Mouse (Mus musculus): ENCODE results near the gene Scube3.
A peak's percentile ranks its signal among the peaks of the same experiment; 100 is the strongest.

The Scube3 gene

DNA sequence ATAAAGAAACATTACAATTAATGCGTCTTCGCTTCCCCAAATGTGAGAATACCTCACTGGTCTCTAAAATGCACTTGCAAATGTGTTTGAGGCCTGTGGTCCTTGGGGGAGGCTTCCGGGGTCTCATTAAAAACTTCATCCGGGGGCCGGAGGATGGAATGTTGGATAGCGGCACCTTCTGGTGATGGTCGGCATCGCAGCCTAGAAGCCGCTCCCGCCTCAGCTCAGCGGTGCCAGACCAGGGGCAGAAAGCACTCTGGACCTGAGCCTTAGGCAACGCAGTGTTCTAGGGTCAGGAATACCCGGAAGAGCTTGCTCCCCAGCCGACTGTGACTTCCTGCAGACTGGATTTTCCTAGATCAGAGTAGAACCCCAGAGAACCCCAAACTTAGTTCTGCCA is 8.7 kb upstream of the Scube3 start:
- no peak for DNase-seq (ENCODE audit: low spot score)

GRCm38 (mm10) chr17:28135496-28135895 is 6.4 kb upstream of the Scube3 start:
- DNase-seq (ENCODE audit: low spot score): no peak

GRCm38 (mm10) chr17:28136266-28136665 is 5.7 kb upstream of the Scube3 start:
- no peak for DNase-seq (ENCODE audit: low spot score)

- DNase-seq (ENCODE audit: low spot score): no peak
Observed at GRCm38 (mm10) chr17:28138013-28138412, 3.9 kb upstream of the Scube3 start.

- no peak for DNase-seq (ENCODE audit: low spot score)
Observed at GRCm38 (mm10) chr17:28138685-28139084, 3.3 kb upstream of the Scube3 start.

DNA sequence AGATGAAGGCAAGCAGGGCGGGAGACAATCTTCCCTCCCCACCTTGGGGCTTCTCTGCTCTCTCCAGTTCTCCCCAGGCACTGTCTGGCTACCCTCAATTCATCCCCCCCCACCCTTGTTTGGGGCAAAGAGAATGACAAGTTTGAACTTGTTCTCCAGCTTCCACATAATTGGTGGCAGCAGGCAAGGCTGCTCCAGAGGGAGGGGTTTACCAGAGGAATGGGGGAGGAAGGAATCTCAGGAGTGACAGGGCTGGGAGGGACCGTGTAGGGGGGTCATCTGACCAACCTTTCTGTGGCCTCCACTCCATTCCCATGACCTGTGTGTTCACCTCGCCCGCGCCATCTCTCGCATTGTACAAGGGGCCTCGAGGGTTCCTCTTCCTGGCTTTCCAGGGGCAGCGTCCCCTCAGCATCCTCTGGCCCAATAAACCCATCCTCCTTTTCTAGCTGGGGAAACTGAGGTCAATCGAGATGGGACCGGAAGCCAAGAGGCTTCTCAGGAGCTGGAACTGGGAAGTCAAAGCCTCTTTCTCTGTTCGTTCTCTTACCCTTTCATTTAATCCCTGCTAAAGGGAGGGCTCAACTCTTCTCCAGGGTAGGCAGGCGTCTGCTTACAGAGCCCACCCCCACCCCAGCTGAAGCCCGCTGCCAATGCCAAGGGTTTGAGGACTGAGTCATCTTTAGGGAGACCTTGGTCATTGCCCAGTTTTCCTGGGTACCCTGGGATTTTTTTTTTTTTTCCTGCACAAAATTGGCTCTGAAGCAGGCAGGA is 1.3 kb upstream of the Scube3 start:
- DNase-seq (ENCODE audit: low spot score): no peak

DNA sequence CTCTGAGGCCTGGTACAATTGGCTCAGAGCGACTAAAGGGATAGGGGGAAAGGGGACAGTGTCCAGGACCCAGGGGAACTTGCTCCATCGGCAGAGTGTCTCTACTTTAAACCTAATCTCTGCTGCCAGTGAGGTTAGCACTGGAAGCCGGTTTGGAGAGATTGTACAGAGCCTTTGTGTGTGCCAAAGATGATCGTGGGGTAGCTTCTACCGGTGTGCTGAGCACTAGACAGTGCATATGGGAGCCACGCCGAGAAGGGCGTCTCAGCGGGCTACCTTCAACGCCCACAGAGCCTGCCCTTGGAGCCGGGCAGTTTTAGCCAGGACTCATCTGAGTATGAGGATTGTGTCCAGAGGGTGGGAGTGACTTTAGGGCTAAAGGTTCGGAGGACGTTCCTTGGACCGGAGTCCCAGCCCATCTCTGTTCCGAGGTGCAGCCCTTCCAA is 713 bp upstream of the Scube3 start:
- DNase-seq (ENCODE audit: low spot score): no peak

- DNase-seq (ENCODE audit: low spot score): no peak
Observed at GRCm38 (mm10) chr17:28142700-28143610, 1.0 kb downstream of the Scube3 start.

- no peak for DNase-seq (ENCODE audit: low spot score)
Observed at GRCm38 (mm10) chr17:28143751-28144150, 1.8 kb downstream of the Scube3 start.

- no peak for DNase-seq (ENCODE audit: low spot score)
Observed at GRCm38 (mm10) chr17:28144241-28144640, 2.3 kb downstream of the Scube3 start.

DNA sequence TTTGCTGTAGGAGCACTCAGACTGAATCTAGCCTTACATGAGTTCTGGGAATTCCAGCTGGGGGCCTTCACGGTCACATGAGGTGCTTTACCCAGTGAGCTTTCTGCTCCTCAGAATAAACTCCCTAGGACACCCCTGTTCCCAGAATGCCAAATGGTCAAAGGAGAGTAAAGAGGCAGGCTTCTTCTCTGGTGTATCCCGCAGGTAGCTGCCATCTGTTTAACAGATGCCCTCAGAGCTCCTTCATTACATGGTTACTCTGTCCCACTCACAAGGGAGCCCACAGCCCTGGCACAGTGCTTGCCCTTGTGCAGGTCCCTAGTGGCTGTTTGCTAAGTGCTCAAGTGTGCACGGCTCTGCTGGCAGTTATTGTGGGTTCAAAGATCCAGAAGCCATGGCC is 6.3 kb downstream of the Scube3 start:
- DNase-seq (ENCODE audit: low spot score): no peak

DNA sequence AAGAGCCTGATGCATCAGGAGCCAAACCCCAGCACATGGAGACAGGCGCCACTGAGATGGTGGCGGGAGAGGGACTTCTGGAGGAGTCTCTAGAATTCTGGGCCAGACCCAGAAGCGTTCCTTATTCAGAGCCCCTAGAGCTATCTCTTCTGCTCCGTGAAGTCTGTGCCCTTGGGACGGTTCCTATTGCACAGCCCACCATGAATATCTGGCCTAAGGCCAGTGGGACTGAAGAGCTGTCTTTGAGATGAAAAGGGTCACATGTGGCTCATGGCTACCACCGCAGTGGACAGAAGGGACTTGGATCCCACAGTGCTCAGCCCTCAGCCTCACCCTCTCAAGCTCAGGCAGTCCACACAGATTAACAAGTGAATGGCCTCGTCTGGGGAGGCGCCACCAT is 7.8 kb downstream of the Scube3 start:
- no peak for DNase-seq (ENCODE audit: low spot score)

- DNase-seq (ENCODE audit: low spot score): no peak
Observed at GRCm38 (mm10) chr17:28150456-28150855, 8.5 kb downstream of the Scube3 start.

- no peak for DNase-seq (ENCODE audit: low spot score)
Observed at GRCm38 (mm10) chr17:28153095-28153494, 11.2 kb downstream of the Scube3 start.

GRCm38 (mm10) chr17:28154970-28155369 is 13.0 kb downstream of the Scube3 start:
- no peak for DNase-seq (ENCODE audit: low spot score)

- DNase-seq (ENCODE audit: low spot score): no peak
Observed at GRCm38 (mm10) chr17:28160361-28160760, 18.4 kb downstream of the Scube3 start.

DNA sequence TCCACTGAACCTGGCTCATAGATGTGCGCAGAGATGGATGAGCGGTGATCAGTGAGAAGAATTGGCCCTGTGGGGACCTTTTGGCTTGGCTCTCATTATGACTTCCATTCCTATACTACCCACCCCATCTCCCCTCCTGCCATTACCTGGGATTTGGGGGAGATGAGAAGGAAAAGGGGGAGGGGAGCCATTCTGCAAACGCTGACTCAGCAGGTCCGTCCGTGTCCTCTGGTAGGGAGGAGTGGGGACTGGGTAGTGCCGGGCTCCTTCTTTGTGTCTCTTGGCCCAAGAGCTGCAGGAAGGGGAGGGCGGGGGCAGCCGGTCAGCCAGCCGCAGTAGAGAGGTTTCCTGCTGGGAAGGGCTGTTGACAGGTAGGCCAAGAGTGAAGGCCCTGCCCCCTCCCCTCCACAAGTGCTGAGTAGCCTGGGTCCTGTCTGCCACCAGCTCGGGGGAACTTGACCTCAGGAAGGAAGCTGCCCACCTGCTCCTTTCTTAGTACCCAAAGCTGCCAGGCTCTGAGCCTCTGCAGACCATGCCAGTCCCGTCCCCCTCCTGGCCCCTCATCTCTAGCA is 19.5 kb downstream of the Scube3 start:
- DNase-seq (ENCODE audit: low spot score): no peak

DNA sequence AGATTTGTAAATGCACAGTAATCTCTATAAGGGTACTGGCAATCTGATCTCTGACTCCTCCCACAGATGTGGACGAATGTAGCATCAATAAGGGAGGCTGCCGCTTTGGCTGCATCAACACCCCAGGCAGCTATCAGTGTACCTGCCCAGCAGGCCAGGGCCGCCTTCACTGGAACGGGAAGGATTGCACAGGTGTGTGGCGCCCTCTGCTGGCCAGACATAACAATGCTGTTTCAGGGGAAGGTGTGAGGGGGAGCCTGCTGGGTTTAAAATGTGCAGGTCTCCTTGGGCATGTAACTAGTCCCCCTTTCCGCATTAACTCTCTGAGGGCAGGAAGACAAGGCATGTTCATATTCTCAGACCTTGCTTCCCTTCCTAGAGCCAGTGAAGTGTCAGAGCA is 21.7 kb downstream of the Scube3 start:
- DNase-seq (ENCODE audit: low spot score): peak; percentile 48

- no peak for DNase-seq (ENCODE audit: low spot score)
Observed at GRCm38 (mm10) chr17:28170460-28171305, 28.7 kb downstream of the Scube3 start.

DNA sequence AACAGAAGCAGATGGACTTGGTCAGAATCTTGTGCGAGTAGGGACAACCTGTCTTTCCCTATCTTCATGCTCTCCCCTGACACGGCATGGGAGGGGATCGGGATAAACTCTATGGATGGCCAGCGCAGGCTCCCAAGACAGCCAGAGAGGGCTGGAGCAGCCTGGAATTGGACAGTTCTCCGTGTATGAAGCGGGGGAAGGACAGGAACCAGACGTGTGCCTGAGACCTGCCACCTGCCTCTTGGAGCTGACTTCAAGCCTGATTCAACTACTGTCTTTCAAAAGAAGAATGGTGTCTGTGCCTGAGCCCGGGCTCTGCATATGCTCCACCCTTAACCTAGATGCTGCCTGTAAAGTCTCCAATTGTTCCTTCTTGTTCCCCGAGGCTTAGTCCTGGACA is 30.7 kb downstream of the Scube3 start:
- DNase-seq (ENCODE audit: low spot score): no peak

- peak; percentile 86 for DNase-seq (ENCODE audit: low spot score)
Observed at GRCm38 (mm10) chr17:28176775-28177539, 35.0 kb downstream of the Scube3 start, which contains the start of gene Zfp523. Zfp523 (plus strand) TSS chr17:28177129.

Measured in ovary, adult 18-20 months (tissue).